Comparison of ENCODE assay signal across 15 mouse cellular contexts in genomic region chr7:137653837-137654236, GRCm38 (mm10).
"Had no signal": no experiment of that assay in that cellular context is flagged by ENCODE, and none has a peak within 500 bp of the region (broad histone marks: within the 10 kb centered on the region; RNA-seq: fewer than 3 reads in every experiment).

No protein-coding gene starts in this region.

- ATAC-seq: lung, postnatal 0 days; midbrain, embryonic 16.5 days had no signal

- H3K4me2 ChIP-seq: liver, embryonic 13.5 days; lung, embryonic 14.5 days; midbrain, embryonic 12.5 days had no signal

- DNase-seq: kidney, postnatal 25 days; layer of hippocampus, postnatal 36 days; liver, embryonic 13.5 days; lung, embryonic 14.5 days; right cerebral cortex, postnatal 4 days; thymus, adult 2 months; thymus, postnatal 14 days; thymus, postnatal 4 days had no signal

- H3K9me3 ChIP-seq: liver, embryonic 13.5 days; midbrain, embryonic 12.5 days had no signal

- H3K9ac ChIP-seq: liver, embryonic 13.5 days; lung, embryonic 14.5 days; midbrain, embryonic 12.5 days had no signal

- H3K36me3 ChIP-seq: liver, embryonic 13.5 days; midbrain, embryonic 12.5 days had no signal

- H3K27me3 ChIP-seq: liver, embryonic 13.5 days; midbrain, embryonic 12.5 days had no signal

- H3K4me1 ChIP-seq: liver, embryonic 13.5 days; midbrain, embryonic 12.5 days had no signal

- H3K4me3 ChIP-seq: left cerebral cortex, adult 2 months; liver, embryonic 13.5 days; midbrain, embryonic 12.5 days had no signal

- H3K27ac ChIP-seq: kidney, postnatal 0 days; left cerebral cortex, adult 2 months; liver, embryonic 13.5 days; macrophage; midbrain, embryonic 12.5 days; stomach, postnatal 0 days had no signal
